Mouse (Mus musculus) lung, postnatal 0 days (tissue): ENCODE results near the gene AU022252.

Experiments used
- CTCF ChIP-seq: IDR thresholded peaks from 2 replicates; pipeline ENCODE4 v1.5.1; 2016; ENCODE audit warnings: antibody characterized with exemption, mild to moderate bottlenecking
- EP300 ChIP-seq: IDR thresholded peaks from 2 replicates; pipeline ENCODE4 v1.6.1; 2016; ENCODE audit warnings: antibody characterized with exemption, mild to moderate bottlenecking, control low read depth

DNA sequence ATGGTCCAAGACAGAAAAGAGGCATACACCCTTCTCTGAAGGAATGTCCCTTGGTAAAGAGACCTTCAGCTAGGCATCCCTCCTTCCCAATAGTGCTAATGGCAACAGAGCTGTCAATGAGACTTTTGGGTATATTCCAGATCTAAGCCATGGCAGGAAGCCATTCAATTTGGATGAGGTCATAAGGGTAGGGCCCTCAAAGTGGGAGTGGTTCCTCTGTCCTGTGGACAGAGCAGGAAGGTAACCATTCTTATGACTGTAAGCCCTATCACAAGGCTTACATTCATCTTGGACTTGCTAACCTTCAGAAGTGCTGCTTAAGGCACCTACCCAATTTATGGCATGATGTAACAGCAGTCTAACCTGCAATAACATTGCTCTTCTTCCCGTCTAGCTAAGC, 42.1 kb upstream of the AU022252 start:
- no peak for TF ChIP-seq CTCF
- peak; percentile 62; the same call in 1 of the 2 replicates for TF ChIP-seq EP300
